Mouse (Mus musculus) retina, postnatal 7 days (tissue): ENCODE measurements at regions not wholly inside any gene's neighbourhood (a gene's known extent, or its start where the extent isn't known, plus 50 kb on each side); places are given as distances from the start of the nearest gene placed in this dataset.

ENCODE experiments used
- DNase-seq: peaks from one replicate; pipeline ENCODE4 v3.0.0-alpha.2; 2012; ENCODE audit warnings: low read depth, low spot score

GRCm38 (mm10) chr6:51162208-51163082 lies 270.0 kb upstream of the Nfe2l3 start:
- no peak for DNase-seq

- DNase-seq, result no peak
These were observed 269.2 kb upstream of the Nfe2l3 start for GRCm38 (mm10) chr6:51163266-51163665.

- no peak for DNase-seq
These were observed 268.6 kb upstream of the Nfe2l3 start for GRCm38 (mm10) chr6:51163882-51164281.

GRCm38 (mm10) chr6:51167028-51167427 lies 265.4 kb upstream of the Nfe2l3 start:
- DNase-seq, result no peak

DNA sequence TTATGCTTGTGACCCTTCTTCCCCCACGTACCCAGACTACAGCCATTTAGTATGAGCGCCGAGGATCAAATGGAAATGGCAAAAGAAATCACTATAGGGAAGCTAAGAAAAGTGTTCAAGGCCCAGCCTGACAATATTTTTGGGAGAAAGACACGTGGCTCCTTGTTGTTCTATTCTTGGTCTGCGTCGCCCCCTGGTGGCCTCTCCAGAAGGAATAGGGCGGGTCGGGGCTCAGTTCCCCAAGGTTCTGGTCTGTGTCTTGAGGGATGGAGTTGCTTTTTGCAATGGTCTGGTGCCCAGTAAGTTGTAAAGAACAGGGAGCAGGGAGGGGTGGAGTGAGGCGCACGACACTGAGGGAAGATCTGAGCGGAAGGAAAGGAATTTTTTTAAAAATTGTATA lies 264.4 kb upstream of the Nfe2l3 start:
- DNase-seq, result no peak

- no peak for DNase-seq
These were observed 263.4 kb upstream of the Nfe2l3 start for GRCm38 (mm10) chr6:51168775-51169695.

DNA sequence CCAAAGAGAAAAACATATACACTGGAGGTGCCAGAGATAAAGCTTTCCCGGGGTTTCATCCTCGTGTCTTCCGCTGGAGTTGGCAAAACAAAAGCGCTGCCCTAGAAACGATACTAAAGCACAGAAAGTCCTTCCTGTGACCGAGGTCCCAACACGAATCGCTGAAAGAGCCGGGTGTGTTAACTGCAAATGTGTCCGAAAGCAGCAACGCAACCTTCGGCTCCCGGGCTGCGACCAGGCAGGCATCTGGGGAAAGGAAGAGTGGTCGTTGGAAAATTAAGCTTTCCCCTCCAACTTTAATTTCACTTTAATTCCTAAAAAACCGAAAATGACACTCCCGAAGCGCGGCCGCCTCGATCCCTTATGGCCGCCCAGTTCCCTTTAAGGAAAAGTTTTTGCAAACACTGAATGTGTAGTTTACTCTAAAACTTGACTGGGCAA lies 262.5 kb upstream of the Nfe2l3 start:
- no peak for DNase-seq

GRCm38 (mm10) chr6:51170414-51170813 lies 262.1 kb upstream of the Nfe2l3 start:
- DNase-seq, result no peak

DNA sequence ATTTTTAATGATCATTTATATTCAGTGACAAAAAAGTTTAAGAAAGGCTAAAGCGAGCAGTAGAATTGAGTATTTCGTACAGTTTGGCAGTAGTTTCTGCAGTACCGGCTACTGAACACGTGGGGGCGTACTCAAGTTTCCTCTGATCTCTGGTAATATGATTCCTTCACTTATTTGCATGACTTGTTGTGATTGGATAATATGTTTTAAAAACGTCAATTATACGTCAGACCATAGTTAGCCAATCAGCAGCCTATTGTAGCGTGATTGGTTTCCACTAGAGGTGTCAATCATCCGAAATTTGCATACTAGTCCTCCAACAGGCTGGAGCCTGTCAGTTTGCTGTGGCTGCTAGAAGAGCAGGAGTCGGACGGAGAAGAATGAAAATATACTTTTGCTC lies 261.6 kb upstream of the Nfe2l3 start:
- no peak for DNase-seq

DNA sequence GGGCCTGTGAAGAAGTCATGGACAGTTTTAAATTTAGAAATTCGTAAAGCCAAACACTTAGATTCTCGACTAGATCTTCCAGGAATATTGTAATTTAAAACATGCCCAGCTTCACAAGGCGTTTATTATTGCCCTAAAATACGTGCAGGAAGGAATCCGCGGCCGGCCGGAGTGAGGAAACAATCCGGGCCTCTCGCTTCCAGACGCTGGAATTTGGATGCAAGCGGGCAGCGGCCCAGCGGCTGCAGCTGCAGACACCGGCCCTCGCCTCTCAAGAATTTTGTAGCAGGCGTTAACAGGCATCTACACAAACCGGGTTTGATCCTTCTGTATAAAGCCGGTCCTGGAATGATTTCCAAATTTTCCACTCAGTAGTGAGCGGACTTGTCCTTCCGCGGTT lies 260.7 kb upstream of the Nfe2l3 start:
- no peak for DNase-seq

GRCm38 (mm10) chr6:51172331-51172791 lies 260.1 kb upstream of the Nfe2l3 start:
- no peak for DNase-seq

- no peak for DNase-seq
These were observed 259.4 kb upstream of the Nfe2l3 start for GRCm38 (mm10) chr6:51172856-51173619.

GRCm38 (mm10) chr6:51173620-51174442 lies 258.6 kb upstream of the Nfe2l3 start:
- no peak for DNase-seq

GRCm38 (mm10) chr6:51174443-51175021 lies 257.9 kb upstream of the Nfe2l3 start:
- no peak for DNase-seq

GRCm38 (mm10) chr6:51175616-51176590 lies 256.6 kb upstream of the Nfe2l3 start:
- no peak for DNase-seq

GRCm38 (mm10) chr6:51176791-51177433 lies 255.6 kb upstream of the Nfe2l3 start:
- DNase-seq, result no peak

DNA sequence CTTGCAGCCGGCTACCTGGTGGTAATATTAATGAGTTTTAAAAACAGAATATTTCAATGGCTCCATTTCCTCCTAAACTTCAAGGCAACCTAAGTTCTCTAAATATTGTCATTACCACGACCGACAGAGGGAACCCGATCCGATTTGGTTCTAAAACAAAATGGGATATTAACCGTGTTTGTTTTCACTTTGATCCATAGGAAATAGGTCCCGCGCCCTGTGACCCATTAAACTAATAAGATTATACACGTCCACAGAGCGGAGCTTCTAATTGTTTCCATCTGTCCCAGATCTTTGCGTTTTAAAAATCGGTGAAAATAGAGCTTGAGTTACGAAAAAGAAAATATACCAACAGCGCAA lies 254.8 kb upstream of the Nfe2l3 start:
- DNase-seq, result no peak

DNA sequence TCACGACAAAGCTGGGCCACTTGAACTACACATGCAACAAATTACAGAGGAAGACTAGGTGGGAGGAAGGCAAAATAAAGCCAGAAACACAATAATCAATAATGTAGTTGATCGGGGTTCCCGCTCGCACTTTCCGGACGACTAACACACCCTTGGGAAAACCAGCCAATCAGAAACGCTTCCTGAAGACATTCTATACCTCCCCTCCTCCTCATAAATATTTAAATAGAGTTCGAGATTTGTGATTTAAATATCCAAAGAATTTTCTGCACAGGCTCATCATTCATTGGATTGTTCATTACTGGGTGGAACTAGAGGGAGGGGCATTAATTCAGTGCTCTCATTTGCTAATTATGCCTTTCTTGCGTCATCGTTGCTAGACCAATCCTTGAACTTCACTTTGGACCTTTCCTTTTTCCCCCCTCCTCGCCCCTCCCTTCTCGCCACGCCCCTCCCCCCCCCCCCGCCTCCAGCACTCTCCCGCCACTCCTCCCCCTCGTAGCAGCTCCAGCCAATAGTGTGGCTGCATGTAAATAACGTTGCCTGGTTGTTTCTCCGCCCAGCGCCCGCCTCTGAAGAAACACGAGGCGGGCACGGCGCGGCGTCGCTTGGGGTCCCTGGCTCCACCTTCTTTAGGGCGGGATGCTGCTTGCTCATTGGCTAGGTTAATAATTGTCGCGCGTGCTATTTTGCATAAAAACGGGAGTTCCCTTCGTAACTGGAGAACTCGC lies 254.2 kb upstream of the Nfe2l3 start:
- DNase-seq, result peak; percentile 66
